22 mouse cellular contexts compared by ENCODE assay signal in genomic region chr9:87822276-87822675, GRCm38 (mm10).
DNase-seq lines count a peak whose midpoint lies in the region; ATAC-seq and TF ChIP-seq lines count a peak whose summit lies in the region.
"Had no signal": no experiment of that assay in that cellular context is flagged by ENCODE, and none has a peak within 500 bp of the region (broad histone marks: within the 10 kb centered on the region; RNA-seq: fewer than 3 reads in every experiment).

No protein-coding gene starts in this region.

- ATAC-seq in forebrain, embryonic 14.5 days: no peak
- no peak for ATAC-seq in forebrain, postnatal 0 days
- ATAC-seq in hindbrain, embryonic 16.5 days: no peak
- ATAC-seq: forebrain, embryonic 15.5 days; inflammation-experienced regulatory T-cells, adult 6 months; intestine, postnatal 0 days had no signal

- no peaks in the 10 kb centered on the region for H3K9me3 ChIP-seq in forebrain, embryonic 14.5 days (replicated peaks; ENCODE audit: control insufficient read depth, low read length)
- H3K9me3 ChIP-seq in forebrain, postnatal 0 days (ENCODE audit: low read length): no peaks in the 10 kb centered on the region
- H3K9me3 ChIP-seq in hindbrain, embryonic 16.5 days (ENCODE audit: control insufficient read depth, low read length): no peaks in the 10 kb centered on the region
- H3K9me3 ChIP-seq: embryonic facial prominence, embryonic 15.5 days; forebrain, embryonic 10.5 days; forebrain, embryonic 15.5 days; G1E; heart, embryonic 13.5 days; hindbrain, embryonic 15.5 days had no signal

- H3K9ac ChIP-seq in forebrain, embryonic 14.5 days (ENCODE audit: low read length): no peak overlapping the region
- H3K9ac ChIP-seq in forebrain, postnatal 0 days: no peak overlapping the region
- no peak overlapping the region for H3K9ac ChIP-seq in hindbrain, embryonic 16.5 days (ENCODE audit: low read depth, low read length)
- H3K9ac ChIP-seq: embryonic facial prominence, embryonic 15.5 days; forebrain, embryonic 15.5 days; heart, embryonic 13.5 days; hindbrain, embryonic 15.5 days had no signal

- no peak overlapping the region for H3K27ac ChIP-seq in forebrain, embryonic 14.5 days (ENCODE audit: low read depth, low read length)
- H3K27ac ChIP-seq in forebrain, postnatal 0 days (ENCODE audit: low read depth, low read length): no peak overlapping the region
- H3K27ac ChIP-seq in hindbrain, embryonic 16.5 days (ENCODE audit: low read depth, low read length): no peak overlapping the region
- H3K27ac ChIP-seq: embryonic facial prominence, embryonic 15.5 days; forebrain, embryonic 10.5 days; forebrain, embryonic 15.5 days; heart, embryonic 13.5 days; hindbrain, embryonic 15.5 days had no signal

- H3K4me2 ChIP-seq in forebrain, embryonic 14.5 days (ENCODE audit: low read length): no peak overlapping the region
- no peak overlapping the region for H3K4me2 ChIP-seq in forebrain, postnatal 0 days (ENCODE audit: low read depth)
- H3K4me2 ChIP-seq in hindbrain, embryonic 16.5 days (ENCODE audit: low read length): no peak overlapping the region
- H3K4me2 ChIP-seq: embryonic facial prominence, embryonic 15.5 days; forebrain, embryonic 15.5 days; heart, embryonic 13.5 days; hindbrain, embryonic 15.5 days had no signal

- no peak for TF ChIP-seq CTCF in forebrain, postnatal 0 days (IDR thresholded peaks at IDR 0.05; ENCODE audit: low read depth)

- H3K27me3 ChIP-seq in forebrain, embryonic 14.5 days (replicated peaks; ENCODE audit: control insufficient read depth, insufficient read depth, low read length): no peaks in the 10 kb centered on the region
- no peaks in the 10 kb centered on the region for H3K27me3 ChIP-seq in forebrain, postnatal 0 days (ENCODE audit: insufficient read depth, low read length)
- H3K27me3 ChIP-seq in hindbrain, embryonic 16.5 days (replicated peaks; ENCODE audit: control insufficient read depth, insufficient read depth, low read length): no peaks in the 10 kb centered on the region
- H3K27me3 ChIP-seq: embryonic facial prominence, embryonic 15.5 days; forebrain, embryonic 15.5 days; hindbrain, embryonic 15.5 days had no signal

- DNase-seq in forebrain, embryonic 14.5 days (ENCODE audit: low spot score): peak; percentile 11
- DNase-seq in forebrain, postnatal 0 days: no peak
- DNase-seq in brain, adult 2 months (ENCODE audit: low read depth, low spot score): peak; percentile 2
- DNase-seq in cerebellum, adult 8-10 months: peak; percentile 5
- peak; percentile 24 to 45 for DNase-seq in cerebellum, postnatal 14 days
- DNase-seq in spleen, adult 18-20 months: no peak
- no peak for DNase-seq in spleen, adult 12 weeks (ENCODE audit: low spot score)
- DNase-seq: adrenal gland, postnatal 10 days; embryo, embryonic 11 days; gastrocnemius, postnatal 14 days; heart, postnatal 36 days; kidney, adult 8-10 months had no signal

- no peaks in the 10 kb centered on the region for H3K4me1 ChIP-seq in forebrain, embryonic 14.5 days (ENCODE audit: control insufficient read depth, insufficient read depth, low read length)
- H3K4me1 ChIP-seq in forebrain, postnatal 0 days (ENCODE audit: insufficient read depth): no peaks in the 10 kb centered on the region
- H3K4me1 ChIP-seq in hindbrain, embryonic 16.5 days (ENCODE audit: control insufficient read depth, insufficient read depth, low read depth, low read length): no peaks in the 10 kb centered on the region
- H3K4me1 ChIP-seq: forebrain, embryonic 10.5 days; forebrain, embryonic 15.5 days; heart, embryonic 13.5 days; hindbrain, embryonic 15.5 days had no signal

- H3K4me3 ChIP-seq in forebrain, embryonic 14.5 days (ENCODE audit: low read depth, low read length): no peak overlapping the region
- H3K4me3 ChIP-seq in forebrain, postnatal 0 days (ENCODE audit: low read depth, low read length): no peak overlapping the region
- no peak overlapping the region for H3K4me3 ChIP-seq in hindbrain, embryonic 16.5 days (ENCODE audit: low read length)
- H3K4me3 ChIP-seq: embryonic facial prominence, embryonic 15.5 days; erythroblast, embryonic 14.5 days; forebrain, embryonic 10.5 days; forebrain, embryonic 15.5 days; heart, embryonic 13.5 days; hindbrain, embryonic 15.5 days had no signal

- H3K36me3 ChIP-seq in forebrain, embryonic 14.5 days (ENCODE audit: control insufficient read depth, insufficient read depth, low read length): no peaks in the 10 kb centered on the region
- H3K36me3 ChIP-seq in forebrain, postnatal 0 days (ENCODE audit: insufficient read depth): no peaks in the 10 kb centered on the region
- no peaks in the 10 kb centered on the region for H3K36me3 ChIP-seq in hindbrain, embryonic 16.5 days (ENCODE audit: control insufficient read depth, insufficient read depth, low read length)
- H3K36me3 ChIP-seq: embryonic facial prominence, embryonic 15.5 days; forebrain, embryonic 10.5 days; forebrain, embryonic 15.5 days; G1E; heart, embryonic 13.5 days; hindbrain, embryonic 15.5 days had no signal

- WGBS in forebrain, embryonic 14.5 days: 84% methylated on average over 5 of the region's 5 CpGs
- WGBS in forebrain, postnatal 0 days: 77% methylated on average over 5 of the region's 5 CpGs
- WGBS in hindbrain, embryonic 16.5 days: 85% methylated on average over 5 of the region's 5 CpGs

Comparison
In these comparisons a context has a peak if more than half of its experiments do, and no peak if none do; other contexts are left out.
1. DNase-seq: peak in forebrain, embryonic 14.5 days (single experiment), brain, adult 2 months (single experiment), cerebellum, adult 8-10 months (single experiment) and cerebellum, postnatal 14 days (2 of 2); none in forebrain, postnatal 0 days (single experiment), spleen, adult 18-20 months (0 of 2) and spleen, adult 12 weeks (single experiment).